Mouse (Mus musculus): ENCODE measurements around the gene Pkp3.

DNA sequence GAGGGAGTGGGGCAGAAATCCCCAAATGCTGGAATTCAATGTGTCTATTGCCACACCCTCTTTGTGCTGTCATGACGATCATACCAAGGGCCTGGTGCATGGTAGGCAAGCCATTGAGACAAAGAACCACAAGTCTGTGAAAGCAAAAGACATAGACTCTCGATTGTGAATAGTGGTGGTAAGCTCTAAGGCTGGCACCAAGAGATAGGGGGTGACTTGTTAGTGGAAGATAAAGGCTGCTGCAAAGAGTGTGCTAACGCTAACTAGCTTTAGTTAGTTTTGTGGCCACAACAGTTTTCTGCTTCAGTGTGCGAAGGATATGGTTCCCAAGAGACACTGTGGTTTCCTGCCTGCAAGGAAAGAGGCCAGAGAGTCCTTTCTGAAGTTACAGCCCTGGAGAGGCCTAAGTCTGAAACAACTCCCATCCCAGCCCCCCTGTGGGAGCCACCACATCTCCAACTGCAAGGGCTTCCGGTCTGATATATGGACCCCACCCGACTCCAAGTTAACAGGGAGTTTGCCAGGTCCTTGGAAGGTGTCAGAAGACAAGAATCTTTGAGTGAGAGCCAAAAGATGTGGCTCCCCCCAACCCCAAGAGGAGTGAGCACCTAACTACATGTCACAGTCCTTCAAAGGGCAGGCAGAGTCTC is 31.0 kb upstream of the Pkp3 start:
- no peak for TF ChIP-seq CTCF (conservative IDR thresholded peaks at IDR 0.05; ENCODE audit: insufficient read depth, insufficient read length, low read depth, low read length)
- TF ChIP-seq POLR2A (IDR thresholded peaks at IDR 0.05; ENCODE audit: low read depth, low read length), result no peak
